Mouse (Mus musculus) gastrocnemius, postnatal 4 days (tissue): Measurements from ENCODE around the gene Aacs. TPM values are rescaled to one million over a fixed set of nuclear protein-coding genes. Genes with fewer than 3 reads are reported as not detected.

ENCODE experiments used
- DNase-seq, 2 experiments: peaks; one replicate each; pipeline ENCODE4 v3.0.0; 2021 to 2022; ENCODE audit warnings: low spot score in 2 of 2, mixed read lengths in 2 of 2
- microRNA-seq: library from miRNA; unstranded; fragments of <30 nt; microRNA quantifications from one replicate; pipeline ENCODE4 v1.2.0, GENCODE M21; 2021
- total RNA-seq, 2 experiments: library from RNA; stranded (reverse); gene quantifications; 2 replicates each; pipeline ENCODE4 v1.2.3; 2021

Aacs gene
- total RNA-seq, 2 experiments from 2014 or later: 11.6 to 13.7 TPM

DNA sequence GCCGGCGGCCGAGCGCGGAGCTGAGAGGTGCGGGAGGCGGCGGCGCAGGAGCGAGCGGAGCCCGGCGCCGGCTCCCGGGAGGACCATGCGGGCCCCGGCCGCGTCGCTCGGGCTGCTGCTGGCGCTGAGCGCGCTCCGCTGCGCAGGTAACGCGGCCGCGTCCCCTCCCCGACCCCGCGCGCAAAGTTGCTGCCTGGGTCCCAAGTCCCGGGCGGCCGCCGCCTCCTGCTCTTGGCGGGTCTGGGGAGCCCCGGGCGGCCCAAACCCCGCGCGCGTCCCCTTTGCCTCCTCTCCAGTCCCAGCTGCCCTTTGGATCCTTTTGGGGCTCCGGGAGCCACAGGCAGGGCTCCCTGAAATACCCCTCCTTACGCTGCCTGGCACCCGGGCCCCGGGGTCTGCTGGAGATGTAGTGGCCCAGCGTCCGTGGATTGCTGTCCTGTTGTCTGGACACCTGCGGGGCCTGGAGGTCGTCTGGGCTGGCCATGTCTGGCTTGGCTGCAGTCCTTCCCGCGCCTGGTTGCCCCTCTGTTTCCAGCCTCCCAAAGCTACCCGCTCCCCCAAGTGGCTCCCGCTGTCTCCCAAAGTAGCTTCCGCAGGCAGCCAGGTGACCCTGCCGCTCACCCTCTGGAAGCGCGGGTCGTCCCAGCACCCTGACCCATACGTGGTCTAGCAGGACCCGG is 57.1 kb downstream of the Aacs start:
- no peak for DNase-seq

GRCm38 (mm10) chr5:125533225-125533900 is 57.7 kb downstream of the Aacs start:
- DNase-seq: no peak

GRCm38 (mm10) chr5:125534168-125534610 is 58.6 kb downstream of the Aacs start:
- no peak for DNase-seq

GRCm38 (mm10) chr5:125534611-125535324 is 59.2 kb downstream of the Aacs start:
- DNase-seq: no peak

DNA sequence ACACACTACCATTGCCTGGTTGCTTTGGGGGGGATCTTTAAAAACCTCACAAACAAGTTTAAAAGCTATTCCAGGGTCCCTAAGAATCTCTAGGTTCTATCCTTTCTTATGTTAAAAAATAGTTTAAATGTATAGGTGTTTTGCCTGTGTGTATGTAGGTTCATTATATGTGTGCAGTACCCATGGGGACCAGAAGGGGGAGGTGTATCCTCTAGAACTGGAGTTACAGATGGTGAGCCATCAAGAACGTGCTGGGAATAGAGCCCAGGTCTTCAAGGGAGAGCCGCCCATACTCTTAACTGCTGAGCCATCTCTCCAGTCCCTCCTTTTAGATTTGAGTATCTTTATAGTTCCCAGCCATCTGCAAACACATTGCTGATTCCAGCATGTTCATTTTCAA is 69.5 kb downstream of the Aacs start:
- no peak for DNase-seq

DNA sequence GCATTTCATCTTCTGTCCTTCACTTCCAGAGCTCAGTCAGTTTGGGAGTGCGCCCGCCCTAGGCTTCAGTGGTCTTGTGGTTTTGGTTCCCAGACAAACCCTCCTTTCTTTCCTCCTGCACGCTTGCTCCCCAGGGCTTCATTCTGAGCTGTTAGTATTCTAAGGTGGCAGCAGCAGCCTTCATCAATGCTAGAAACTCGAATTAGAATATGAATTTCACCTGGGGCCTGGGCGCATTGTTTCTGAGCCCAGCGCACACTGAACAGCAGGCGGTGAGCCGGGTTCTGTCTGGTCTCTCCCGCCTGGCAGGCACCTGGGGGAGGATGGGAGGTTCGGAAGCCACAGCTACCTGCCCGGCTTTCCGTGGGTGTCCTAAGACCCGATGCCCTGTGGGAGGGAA is 70.7 kb downstream of the Aacs start:
- no peak for DNase-seq

DNA sequence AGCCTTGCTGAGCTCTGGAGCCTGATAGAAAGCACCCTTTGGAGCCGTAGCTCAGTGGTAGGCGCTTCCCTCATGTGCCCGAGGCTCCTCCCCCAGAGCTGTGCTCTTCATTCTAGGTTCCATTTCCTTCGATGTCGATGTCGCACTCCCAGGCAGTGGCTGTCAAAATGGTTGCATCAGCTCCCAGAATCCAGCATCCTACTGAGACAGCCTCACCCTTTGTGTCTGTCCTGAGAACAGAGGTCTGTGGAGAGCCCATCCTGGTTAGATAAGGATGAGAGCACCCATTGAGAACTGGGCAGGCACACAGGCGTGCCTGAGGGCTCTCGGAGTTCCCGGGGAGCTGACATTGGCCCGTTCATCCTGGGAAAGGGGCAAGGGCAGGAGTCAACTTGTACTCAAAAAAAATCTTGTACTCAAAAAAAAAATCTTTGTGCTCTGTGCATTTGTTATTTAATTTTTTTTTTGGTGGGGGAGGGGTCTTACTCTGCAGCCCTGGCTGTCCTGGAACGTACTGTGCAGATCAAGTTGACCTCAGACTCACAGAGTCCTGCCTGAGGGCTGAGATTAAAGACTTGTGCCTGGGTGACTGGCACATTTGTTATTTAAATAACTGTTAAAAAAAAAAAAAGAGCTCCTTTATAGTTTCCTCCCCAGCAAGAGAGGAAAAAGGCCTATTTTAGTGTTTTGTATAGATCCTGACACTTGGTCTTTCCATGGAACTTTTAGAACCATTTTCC is 74.3 kb downstream of the Aacs start:
- no peak for DNase-seq

GRCm38 (mm10) chr5:125555732-125556131 is 80.1 kb downstream of the Aacs start:
- DNase-seq: no peak

- no peak for DNase-seq
These were observed 87.9 kb downstream of the Aacs start for GRCm38 (mm10) chr5:125563492-125563891.

DNA sequence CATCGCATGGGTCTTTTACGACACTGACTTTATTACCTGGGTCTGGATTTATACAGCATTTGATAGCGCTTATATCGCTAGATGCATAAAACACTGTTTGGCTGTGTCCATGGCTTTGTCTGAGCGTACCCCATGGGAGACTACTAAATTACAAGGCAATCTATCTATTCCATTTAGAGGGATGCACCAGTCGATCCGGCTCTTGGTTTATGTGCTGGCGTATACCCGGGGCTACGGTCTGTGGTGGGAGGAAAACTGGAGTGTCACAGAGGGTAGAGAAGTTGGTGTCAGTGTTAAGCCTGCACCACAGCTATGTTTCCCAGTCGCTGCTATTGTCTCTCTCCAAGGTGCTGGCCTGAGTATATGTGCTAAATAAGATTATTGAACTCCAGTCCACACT is 90.1 kb downstream of the Aacs start:
- DNase-seq: no peak

Small RNAs within 50 kb of the gene (microRNA-seq; reads per million reads assigned to microRNA genes)
- not detected for gene Gm27551

Other genes with a start within 250 kb of the Aacs start
- gene Scarb1, start 134.7 kb upstream of the Aacs start, total RNA-seq: 10 to 100 TPM; 49.4 to 54.6 TPM
- not detected for gene Gm10382, start 86.5 kb upstream of the Aacs start, total RNA-seq
- gene Ubc, start 85.6 kb upstream of the Aacs start, total RNA-seq: 100 to 1,000 TPM; 650 to 744 TPM
- gene Dhx37, start 41.7 kb upstream of the Aacs start, total RNA-seq: 1 to 10 TPM; 6.8 to 7.8 TPM
- 10 to 100 TPM; 10.4 to 12.0 TPM for gene Bri3bp, start 34.2 kb upstream of the Aacs start, total RNA-seq
- gene Tmem132b, start 56.0 kb downstream of the Aacs start, total RNA-seq: under 1 TPM; 0.32 to 0.39 TPM